Mouse (Mus musculus): ENCODE results near the gene Dchs1.

Dchs1 gene

GRCm38 (mm10) chr7:105726144-105726979 is 61.1 kb downstream of the Dchs1 start:
- in situ Hi-C loops (cut with MboI; ENCODE audit: unreplicated experiment in 2 of 2): loop anchor here (5.0 to 10.0 kb wide), 2 partner anchors 86 to 192 kb away; partner anchors contain the start of gene Mrpl17 (in 2 of the 2)

DNA sequence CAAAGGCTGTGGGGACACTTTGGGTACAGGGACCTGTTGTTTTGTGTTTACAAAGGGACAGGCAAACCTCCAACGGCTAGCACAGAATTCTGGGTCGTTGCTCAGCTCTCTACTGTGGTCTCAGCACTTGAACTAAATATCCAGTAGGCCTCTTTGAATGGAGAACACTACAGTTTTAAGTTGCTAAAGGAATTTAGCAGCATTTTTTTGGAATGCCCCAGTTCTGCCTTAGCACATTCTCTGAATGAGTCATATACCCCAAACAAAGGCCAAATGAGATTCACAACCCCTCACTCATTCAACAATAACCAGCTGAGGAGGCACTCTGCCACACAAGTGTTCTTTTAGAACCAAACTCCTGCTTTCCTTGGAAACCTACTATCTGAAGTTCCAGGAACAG is 65.5 kb downstream of the Dchs1 start:
- in situ Hi-C loops (cut with MboI; ENCODE audit: unreplicated experiment in 2 of 2): loop anchor here (10.0 to 25.0 kb wide), 2 partner anchors 187 to 1315 kb away; partner anchors contain the start of gene Olfr713 (in 2 of the 2)

GRCm38 (mm10) chr7:105715366-105715765 is 72.1 kb downstream of the Dchs1 start:
- in situ Hi-C loops (cut with MboI; ENCODE audit: unreplicated experiment in 2 of 2): loop anchor here (25.0 kb wide), 1 partner anchor 1322 kb away; the partner anchor contains the start of gene Olfr713 (in 2 of the 2)

GRCm38 (mm10) chr7:105708733-105709132 is 78.7 kb downstream of the Dchs1 start:
- in situ Hi-C loops (cut with MboI; ENCODE audit: unreplicated experiment in 2 of 2): loop anchor here (25.0 kb wide), 1 partner anchor 1329 kb away; the partner anchor contains the start of gene Olfr713 (in 2 of the 2)

DNA sequence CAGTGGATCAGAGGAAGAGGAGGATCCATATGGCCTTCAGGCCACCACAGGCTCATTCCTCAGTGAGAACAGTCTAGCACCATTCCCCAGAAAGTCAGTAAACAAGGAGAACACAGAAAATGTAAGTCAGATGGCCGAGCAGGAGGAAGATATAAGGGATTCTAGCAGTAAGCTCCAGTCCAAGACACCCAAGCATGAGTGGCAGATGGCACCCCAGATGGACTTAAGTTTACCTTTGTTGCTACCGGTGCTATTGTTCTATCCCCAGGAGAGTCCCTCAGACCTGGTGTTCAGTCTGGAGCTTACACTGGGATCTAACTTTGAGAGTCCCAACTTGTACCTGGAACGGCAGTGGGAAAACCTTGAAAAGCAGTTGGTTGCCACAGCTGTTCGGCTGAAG is 83.6 kb downstream of the Dchs1 start:
- in situ Hi-C loops (cut with MboI; ENCODE audit: unreplicated experiment in 2 of 2): loop anchor here (25.0 kb wide), 1 partner anchor 1333 kb away; the partner anchor contains the start of gene Olfr713 (in 2 of the 2)

- in situ Hi-C loops (cut with MboI; ENCODE audit: unreplicated experiment in 2 of 2): loop anchor here (25.0 kb wide), 1 partner anchor 1334 kb away; the partner anchor contains the start of gene Olfr713 (in 2 of the 2)
Measured at GRCm38 (mm10) chr7:105703184-105703583, 84.3 kb downstream of the Dchs1 start.
